Mouse (Mus musculus) gastrocnemius, adult 8-10 months (tissue): Measurements from ENCODE around the gene Scp2. TPM values are rescaled to one million over a fixed set of nuclear protein-coding genes. Genes with fewer than 3 reads are reported as not detected.
"Not testable (repeated sequence)": the region's sequence is repeated elsewhere in the genome, so short reads cannot be mapped to it uniquely, and the experiment has no call there.

ENCODE experiments used
- DNase-seq, 2 experiments: peaks; one replicate each; pipeline ENCODE4 v3.0.0; 2022; ENCODE audit warnings: low spot score in 2 of 2
- total RNA-seq, 4 experiments: library from RNA; stranded (reverse); gene quantifications; 2 replicates each; pipeline ENCODE4 v1.2.4; 2022

The Scp2 gene
- 100 to 1,000 TPM; 159 to 176 (median 161) TPM for total RNA-seq

DNA sequence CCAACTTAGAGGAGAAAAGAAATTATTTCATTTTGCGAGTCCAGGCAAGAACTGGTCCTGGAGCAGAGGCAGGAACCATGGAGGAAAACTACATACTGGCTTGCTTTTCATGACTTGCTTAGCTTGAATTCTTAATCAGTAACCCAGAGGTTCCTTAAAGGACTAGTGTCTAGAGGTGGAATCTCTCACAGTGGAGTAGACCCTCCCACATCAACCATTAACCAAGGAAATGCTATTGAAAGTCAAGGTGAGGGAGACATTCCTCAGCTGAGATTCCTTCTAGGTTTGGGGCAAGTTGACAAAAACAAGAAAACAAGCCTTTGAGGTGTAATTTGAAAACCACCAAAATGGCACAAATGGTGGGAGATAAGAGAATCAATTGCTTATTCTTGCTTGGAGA is at the start of gene Scp2:
Gene Scp2 (minus strand): TSS at position 119 of the 400 bp plus-strand sequence.
- DNase-seq: no peak

DNA sequence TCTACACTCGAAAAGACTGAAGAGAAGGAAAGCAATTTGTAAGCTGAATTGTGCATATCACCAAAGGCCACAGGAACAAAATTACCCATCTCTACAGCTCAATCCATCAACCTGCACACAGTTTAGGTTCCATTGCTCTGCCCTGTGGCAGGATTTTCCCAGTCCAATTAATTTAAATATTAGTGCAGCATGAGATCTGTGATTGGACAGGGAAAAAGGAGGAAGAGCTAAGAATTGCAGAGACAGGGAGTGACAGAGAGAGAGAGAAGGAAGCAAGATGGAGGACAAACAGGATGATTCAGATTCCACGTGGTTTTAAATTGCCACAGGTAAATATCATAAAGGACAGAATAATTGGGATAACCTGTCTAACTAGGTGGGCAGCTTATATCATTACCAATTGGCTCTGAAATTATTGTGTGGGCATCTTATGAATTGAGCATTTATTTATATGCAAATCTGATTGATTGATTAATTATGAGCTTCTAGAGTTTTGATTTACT is 48.1 kb upstream of the Scp2 start:
- DNase-seq: no peak

DNA sequence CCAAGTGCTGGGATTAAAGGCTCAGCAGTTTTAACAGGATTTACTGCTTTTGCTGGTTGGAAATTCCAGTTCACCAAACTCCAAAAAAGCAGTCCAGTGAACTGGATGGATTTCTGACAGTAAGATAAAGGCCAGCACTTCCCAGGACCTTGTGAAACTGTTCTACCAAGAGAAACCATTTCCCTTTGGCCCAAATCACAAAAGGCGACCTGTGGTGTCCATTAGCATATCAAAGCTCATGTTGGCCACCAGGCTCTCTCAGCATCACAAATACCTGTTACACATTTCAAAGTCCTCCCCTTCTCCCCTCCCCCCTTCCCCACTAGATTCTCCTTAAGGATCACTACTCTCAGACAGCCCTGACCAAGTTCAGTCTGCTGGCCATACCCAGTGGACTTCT is 37.5 kb upstream of the Scp2 start:
- no peak for DNase-seq

DNA sequence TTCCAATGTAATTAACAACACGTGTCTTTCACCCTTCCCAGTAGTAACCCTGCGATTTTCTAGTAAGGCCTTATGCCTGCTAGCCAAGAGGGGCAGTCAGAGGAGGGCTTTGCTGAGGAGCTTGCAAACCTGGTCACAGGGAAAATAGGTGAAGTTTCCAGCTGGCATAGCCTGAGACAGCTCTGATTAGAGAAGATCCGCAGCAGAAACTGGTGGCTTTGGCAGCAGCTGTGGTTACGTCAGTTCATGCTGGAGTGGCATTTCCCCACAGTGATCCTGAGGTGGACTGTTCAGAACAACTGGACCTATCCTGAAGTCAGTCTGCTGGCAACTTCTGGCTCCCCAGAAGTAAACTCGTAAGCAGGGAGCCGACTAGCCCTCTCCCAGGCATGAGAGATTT is 23.3 kb upstream of the Scp2 start:
- no peak for DNase-seq

DNA sequence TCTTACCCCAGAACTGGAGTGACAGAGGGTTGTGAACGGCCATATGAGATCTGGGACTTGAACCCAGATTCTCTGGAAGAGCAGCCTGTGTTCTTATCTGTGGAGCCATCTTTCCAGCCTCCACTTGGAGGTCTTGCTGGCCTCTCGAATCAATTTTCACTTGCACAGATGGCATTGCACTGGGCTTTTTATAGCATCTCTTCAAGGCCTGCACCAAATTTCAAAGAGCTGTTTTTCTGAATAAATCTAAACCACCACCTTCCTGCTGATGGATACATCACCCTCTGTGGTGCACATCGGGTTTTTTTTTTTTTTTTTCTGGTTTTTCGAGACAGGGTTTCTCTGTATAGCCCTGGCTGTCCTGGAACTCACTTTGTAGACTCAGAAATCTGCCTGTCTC is 22.1 kb upstream of the Scp2 start:
- DNase-seq: no peak

DNA sequence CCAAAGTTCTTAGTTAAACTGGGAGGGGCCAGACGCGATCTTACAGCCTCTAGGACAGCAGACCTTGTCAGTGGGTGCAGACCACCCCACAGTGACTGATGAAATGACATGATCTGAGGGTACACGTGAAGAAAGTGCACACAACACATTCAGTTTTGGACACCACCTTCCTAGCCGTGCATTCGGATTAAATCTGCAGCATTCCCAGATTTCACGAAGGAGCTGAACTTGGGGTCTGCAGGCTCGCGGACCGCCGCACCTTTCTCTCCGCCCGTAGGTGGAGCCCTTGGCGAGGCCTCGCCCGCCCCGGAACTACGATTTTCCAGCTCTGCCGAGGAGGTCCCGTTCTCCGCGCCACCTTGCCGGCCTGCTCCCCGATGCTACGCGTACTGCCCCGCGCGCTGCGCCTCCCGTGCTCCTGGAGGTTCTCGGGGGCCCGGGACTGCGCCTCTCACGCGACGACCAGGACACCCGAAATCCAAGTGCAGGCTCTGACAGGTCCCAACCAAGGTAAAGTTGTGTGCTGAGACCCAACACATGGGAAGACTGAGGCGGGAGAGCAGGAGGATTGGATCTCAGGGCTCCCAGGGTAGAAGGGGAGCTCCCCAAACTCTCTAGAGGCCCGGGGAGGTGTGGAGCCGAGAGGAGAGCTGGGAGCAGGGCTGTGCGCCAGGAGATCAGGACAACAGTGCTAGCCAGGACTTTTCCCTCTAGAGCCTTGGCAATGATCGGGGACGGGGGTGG is 20.5 kb upstream of the Scp2 start, which contains the start of gene Echdc2:
Gene Echdc2 (plus strand): TSS at position 286 of the 744 bp plus-strand sequence.
- DNase-seq: peak; percentile 4 to 19

DNA sequence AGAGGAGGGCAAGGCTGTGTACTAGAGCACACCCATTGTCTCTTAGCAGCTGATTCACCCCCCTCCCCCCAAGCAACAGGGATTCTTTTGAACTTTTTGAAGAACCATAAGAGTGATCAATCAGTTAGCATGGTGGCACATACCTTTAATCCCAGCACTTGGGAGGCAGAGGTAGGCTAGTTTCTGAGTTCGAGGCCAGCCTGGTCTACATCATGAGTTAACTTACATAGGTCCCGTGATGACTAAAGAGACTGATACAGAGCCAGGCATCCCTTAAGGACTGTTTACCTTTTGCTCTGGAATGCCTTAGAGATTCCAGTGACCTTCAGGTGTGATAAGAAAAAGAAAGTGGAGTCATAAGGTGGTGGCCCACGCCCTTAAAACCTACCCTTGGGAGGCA is 18.5 kb upstream of the Scp2 start:
- no peak for DNase-seq

DNA sequence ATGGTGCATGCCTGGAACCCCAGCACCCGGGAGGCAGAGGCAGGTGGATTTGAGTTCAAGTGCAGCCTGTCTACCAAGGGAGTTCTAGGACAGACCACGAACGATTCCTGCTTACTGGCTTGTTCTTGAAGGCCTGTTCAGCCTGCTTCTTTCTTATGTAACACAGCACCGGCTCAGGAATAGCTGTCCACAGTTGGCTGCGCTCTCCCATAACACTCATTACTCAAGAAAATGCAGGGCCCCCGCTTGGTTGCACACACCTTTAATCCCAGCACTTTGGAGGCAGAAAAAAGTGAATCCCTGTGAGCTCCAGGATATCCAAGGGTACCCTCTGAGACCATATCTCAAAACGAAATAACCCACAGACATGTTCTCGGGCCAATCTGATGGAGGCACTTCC is 17.1 kb upstream of the Scp2 start:
- no peak for DNase-seq

DNA sequence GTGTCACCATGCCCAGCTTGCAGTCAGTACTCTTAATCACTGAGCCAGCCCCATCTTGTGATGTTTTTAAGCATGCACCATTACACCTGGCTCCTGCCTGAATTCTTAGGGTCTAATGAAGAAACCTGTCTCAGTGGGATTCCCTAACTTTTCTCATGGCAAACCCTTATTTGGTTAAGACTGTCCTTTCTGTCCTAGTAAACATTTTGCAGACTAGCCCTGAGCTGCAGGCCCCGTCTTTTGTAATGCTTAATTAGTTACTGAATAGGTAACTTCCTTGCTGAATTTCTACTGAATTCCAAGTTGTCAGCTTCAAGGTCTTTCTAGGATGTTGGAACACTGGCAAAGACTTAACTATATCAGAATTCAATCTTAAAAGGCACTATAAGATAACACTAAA is 10.3 kb upstream of the Scp2 start:
- not testable (repeated sequence) for DNase-seq

DNA sequence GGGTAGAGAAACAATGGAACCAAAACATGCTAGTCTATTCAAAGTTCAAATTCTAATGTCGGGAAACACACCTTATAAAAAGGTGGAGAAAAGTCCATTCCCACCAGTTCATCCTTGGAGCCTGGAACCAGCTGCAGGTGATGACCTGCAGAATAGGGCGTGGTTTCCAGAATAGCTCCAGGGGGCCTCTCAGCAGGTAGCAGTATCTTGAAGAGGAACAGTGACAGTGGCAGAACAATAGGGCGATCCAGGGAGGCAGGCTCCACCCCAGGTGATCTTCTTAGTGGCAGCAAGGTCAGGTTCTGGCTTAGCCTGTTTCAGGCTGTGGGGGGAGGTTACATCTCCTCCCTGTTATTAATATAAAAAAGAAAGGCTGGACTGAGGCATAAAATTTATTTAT is 756 bp upstream of the Scp2 start:
- not testable (repeated sequence) for DNase-seq

DNA sequence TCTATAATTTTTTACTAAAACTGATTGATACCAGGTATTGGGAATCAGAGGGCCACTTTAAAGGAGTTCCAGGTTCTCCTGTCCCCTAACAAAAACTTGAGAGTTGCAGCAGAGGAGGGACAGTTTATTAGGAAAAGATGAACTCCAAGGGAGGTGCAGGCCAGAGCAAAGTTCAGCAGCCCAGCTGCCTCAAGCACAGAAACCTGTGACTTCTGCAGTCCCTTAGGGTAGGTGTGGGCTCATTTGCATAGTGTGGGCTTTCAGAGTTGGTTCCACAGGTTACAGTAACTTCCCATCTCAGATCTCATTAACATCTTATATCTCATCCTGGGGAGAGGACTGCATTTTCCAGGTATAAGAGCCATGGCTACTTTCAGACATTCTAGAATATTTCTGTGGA is 1.0 kb downstream of the Scp2 start:
- DNase-seq: no peak

DNA sequence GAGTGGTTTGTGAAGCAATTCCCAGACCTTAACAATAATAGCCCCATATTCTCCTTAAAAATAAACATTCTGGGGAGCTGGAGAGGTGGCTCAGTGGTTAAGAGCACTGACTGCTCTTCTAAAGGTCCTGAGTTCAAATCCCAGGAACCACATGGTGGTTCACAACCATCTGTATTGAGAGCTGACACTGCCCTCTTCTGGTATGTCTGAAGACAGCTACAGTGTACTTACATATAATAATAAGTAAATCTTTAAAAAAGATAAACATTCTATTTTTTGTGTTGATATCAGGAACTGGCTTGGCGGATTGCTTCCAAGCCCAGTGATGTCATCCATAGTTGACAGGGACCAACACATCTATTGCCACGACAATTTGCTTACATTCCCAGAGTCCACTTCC is 1.6 kb downstream of the Scp2 start:
- DNase-seq: not testable (repeated sequence)

DNA sequence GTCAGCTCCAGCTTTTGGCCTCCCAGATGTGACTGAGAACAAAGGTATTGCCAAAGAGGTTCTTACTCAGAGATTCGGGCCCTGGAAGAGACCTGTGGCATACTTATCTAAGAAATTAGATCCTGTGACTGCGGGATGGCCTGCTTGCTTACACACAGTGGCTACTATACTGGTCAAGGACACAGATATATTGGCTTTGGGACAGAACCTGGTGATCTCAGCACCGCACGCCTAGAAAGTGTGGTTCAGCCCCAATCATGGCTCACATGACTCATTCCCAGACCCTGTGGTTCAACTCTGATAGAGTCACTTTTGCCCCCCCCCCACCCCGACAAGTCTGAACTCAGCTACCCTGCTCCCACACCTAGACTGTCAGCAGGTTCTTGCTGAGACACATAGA is 7.9 kb downstream of the Scp2 start:
- no peak for DNase-seq

DNA sequence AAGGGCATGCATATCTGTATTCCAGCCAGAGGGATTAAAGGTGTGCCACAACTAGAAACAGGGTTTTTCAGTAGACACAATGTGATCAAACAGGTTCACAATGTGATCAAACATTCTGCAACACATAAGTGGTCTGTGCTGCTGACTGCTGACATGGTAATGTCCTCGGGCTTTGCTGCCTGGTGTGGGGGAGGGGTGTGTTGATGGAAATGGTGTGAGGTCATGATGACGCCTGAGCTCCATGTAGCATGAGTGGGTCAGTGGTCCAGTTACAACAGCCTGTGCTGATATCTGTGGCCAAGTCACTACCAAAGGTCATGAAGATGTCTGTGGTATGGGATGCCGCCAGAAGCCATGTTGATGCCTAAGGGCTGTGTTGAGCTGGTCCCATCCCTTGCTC is 14.3 kb downstream of the Scp2 start:
- no peak for DNase-seq

DNA sequence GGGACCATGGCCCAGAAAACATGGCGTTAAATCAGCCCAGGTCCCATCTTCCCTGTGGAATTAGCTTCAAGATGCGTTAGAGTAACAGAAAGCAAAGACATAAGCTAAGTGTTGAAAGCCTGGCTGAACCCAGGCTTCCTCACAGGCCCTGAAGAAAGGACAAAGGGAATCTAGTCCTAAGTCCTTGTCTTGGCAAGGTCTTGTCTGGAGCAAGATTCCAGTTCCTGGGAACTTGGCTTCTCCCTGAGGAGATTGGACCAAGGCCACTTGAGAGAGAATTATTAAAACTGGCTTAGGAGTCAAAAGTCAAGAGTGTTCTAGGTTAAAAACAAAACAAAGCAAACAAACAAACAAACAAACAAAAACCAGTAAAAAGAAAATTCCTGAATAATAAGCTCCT is 16.5 kb downstream of the Scp2 start:
- no peak for DNase-seq

DNA sequence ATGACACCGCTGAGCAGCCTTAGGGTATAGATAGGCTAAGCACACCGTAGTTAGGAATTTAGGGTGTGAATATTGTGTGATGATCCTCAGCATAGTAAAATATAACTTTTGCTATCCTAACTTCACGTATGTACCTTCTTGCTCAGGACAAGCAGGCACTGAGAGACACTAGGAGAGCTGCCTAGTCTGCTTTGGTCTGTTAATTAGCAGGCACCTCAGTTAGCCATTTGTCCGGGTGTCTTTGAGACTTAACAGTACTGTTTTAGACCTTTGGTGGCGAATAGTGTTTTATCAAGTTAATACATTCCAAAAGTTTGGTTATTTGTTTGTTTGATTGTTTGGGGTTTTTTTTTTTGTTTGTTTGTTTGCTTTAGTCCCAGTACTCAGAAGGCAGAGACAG is 17.3 kb downstream of the Scp2 start:
- DNase-seq: no peak

DNA sequence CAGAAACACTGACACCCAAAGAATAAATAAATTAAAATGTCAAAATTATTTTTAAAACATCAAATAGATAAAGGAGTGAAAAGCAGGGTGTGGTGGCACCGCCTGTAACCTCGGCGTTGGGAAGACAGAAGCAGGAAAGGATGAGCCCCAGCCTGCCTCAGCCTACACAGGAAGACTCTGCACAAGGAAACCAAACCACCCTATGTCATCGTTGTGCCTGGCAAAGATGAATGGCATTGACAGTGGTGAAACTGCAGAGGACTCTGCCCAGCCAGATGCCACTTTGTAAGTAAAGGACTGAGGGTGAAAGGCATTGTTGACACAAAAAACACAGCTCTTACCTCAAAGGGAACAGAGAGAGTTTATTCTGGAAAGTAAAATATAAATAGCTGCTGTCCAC is 18.5 kb downstream of the Scp2 start:
- DNase-seq: no peak

DNA sequence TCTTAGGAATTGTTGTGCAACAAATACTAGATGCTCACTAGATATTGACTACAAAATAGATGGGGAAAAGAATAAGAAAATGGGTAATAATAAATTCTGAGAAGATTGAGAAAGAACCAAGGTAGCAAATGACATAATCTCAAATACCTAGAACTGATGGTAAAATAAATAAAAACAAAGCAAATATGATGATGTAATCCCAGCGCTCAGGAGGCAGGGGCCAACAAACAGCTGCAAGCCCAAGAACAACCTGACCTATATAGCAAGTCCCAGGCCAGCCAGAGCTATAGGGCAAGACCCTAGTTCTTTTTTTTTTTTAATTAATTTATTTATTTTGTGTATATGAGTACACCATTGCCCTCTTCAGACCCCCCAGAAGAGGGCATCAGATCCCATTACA is 20.7 kb downstream of the Scp2 start:
- DNase-seq: no peak

DNA sequence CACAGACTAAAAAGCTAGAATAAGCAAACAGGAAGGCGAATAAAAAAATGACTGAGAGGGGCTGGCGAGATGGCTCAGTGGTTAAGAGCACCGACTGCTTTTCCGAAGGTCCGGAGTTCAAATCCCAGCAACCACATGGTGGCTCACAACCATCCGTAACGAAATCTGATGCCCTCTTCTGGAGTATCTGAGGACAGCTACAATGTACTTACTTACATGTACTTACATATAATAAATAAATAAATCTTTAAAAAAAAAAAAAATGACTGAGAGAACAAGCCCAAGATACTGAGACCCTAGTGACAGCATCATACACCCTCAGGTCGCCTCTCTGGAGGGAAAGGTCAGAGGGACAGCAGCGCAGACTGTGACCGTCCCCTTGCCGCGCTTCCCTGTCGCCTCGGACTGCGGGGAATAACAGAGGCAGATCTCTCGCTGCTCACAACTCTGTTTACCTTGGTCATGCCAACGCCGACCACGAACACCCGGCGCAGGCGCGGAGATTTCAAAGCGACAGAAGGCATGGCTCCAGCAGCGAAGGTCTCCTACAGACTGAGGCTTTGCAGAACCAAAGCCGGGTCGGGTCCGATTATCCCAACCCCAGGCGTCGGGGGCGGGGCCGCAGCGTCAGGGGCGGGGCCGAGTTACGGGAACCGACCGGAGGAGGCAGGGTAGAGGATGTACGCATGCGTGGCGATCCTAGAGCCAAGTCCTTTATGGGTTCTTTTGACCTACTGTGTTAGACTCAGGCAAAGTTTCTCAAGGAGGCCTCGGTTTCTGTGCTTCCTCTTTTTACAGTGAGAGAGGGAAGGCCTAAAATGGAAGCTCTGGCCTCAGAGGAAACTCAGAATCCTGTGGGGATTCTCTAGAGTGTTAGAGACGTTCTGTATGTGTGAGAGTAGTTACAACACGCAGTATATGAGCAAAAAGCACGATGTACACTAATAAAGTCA is 26.6 kb downstream of the Scp2 start:
- peak; percentile 92 for DNase-seq

DNA sequence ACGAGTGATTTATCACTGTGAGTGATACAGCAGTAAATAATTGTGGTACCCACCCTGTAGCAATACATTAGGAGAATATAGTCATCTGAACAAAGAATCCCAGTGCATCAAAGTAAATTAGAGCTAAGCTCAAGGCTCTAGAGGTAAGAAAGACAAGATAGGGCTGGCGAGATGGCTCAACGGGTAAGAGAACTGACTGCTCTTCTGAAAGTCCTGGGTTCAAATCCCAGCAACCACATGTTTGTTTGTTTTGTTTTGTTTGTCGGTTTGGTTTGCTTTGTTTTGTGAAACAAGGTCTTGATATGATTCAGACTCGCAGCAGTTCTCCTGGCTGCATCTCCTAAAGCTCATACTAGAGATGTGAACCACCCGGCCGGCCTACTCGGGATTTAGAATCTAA is 27.3 kb downstream of the Scp2 start:
- peak in 1 of 2 experiments; percentile 3 for DNase-seq

DNA sequence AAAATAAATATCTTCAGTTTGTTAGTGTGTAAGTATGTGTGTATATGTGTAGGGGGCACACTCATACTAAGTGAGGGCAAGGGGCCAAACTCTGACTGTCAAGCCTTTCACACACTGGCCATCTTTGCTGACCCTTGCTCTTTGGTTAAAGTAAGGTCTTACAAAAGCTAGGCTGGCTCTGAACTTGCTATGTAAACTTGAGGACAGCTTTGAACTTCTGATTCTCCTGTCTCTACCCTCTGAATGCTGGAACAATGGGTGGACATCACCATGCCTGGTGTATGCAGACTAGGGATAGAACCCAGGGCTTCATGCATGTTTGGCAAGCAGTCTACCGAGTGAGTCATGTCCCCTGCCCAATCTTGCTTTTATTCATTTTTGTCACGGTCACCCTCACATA is 28.3 kb downstream of the Scp2 start:
- DNase-seq: no peak

DNA sequence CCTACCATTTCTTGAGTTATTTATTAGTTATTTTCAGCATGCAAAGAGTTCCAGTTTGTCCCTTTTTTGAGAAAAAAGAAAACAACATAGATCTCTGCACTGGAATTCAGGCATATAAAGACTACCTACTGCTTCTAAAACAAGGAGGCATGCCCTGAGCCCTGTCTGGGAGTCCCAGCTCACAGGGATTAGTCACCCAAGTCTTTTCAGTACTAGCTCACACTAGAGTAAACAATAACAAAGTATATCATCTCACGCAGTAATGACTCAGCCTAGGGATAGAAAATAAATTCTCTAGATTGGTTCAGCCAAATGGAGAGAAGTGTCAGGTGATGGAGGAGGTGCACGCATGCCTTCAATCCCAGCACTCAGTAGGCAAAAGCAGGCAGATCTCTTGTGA is 34.1 kb downstream of the Scp2 start:
- no peak for DNase-seq
